Mouse (Mus musculus) erythroblast, adult 5-6 weeks (primary cell): ENCODE data around the gene Klrb1. TPM values are rescaled to one million over a fixed set of nuclear protein-coding genes. Genes with fewer than 3 reads are reported as not detected.
A peak's percentile ranks its signal among the peaks of the same experiment; 100 is the strongest.
"Not testable (repeated sequence)": the region's sequence is repeated elsewhere in the genome, so short reads cannot be mapped to it uniquely, and the experiment has no call there.

Experiments
- ATAC-seq: replicated peaks from 2 replicates; pipeline ENCODE4 v1.8.0; 2016; ENCODE audit warnings: moderate number of reproducible peaks, mild to moderate bottlenecking, moderate TSS enrichment, inconsistent platforms; ENCODE audit not compliant: poor library complexity, low FRiP score, severe bottlenecking
- total RNA-seq, 2 experiments: library from RNA; stranded (forward) in 1 of 2; stranded (reverse) in 1 of 2; fragments of 150-400 nt in 1 of 2; fragments of 200-764, 138-1000 nt in 1 of 2; gene quantifications; 2 replicates each; pipeline versions ENCODE4 v1.2.3 to v1.2.4; 2015 to 2017; ENCODE audit warnings: low replicate concordance in 2 of 2

Klrb1 gene
- total RNA-seq (2015; ENCODE audit: low replicate concordance) (not detected in 2 replicates), total RNA-seq (2017; ENCODE audit: low replicate concordance) (not detected in 2 replicates)

DNA sequence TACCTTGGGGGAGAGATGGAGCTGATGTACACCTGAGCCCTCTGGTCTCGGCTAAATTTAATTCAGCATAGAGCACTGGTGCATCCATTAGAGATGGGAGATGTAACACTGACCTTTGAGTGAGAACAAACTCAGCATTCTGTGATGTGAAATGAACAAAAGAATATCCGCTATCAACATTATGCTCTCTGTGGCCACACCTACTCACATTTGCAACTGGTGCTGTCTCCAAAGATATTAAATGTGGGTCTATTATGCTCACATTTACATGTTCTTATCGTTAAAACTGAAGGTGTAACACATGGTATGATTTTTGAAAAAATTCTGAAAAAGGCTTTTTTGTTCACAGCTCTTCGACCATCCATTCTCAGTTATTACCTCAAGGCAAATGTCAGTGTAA, at the start of gene Klrb1:
Gene Klrb1 (minus strand): TSS at position 101 of the 400 bp plus-strand sequence.
- ATAC-seq, result no peak

DNA sequence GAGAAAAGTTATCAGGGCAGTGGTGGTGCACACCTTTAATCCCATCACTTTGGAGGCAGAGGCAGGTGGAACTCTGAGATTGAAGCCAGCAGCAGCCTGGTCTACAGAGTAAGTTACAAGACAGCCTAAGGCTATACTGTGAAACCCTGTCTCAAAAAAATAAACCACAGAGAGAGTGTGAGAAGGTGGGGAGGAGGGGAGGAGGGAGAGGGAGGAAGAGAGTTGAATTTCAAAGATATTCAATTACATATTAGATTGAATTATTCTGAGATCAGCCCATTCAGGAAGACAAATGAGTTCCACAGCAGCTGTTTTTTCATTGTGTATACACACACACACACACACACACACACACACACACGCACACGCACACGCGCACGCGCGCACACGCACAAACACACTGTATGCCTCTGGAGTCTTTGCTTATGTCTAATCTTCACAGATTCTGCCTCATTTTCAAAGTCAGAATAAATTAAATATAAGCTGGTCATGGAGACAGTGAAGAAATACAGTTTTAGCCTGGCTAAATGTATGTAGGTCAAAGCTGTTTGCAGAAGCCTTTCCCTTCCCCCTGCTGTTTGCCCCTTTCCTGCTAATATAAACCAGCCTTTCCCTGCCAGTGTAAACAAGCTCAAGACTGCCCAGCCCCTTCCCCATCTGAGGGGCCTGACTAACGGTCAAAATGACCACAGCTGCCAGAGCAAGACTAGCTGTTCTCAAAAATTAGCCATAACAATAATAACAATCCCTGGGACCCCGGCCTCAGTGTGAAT, 46.8 kb upstream of the Klrb1 start:
- no peak for ATAC-seq

DNA sequence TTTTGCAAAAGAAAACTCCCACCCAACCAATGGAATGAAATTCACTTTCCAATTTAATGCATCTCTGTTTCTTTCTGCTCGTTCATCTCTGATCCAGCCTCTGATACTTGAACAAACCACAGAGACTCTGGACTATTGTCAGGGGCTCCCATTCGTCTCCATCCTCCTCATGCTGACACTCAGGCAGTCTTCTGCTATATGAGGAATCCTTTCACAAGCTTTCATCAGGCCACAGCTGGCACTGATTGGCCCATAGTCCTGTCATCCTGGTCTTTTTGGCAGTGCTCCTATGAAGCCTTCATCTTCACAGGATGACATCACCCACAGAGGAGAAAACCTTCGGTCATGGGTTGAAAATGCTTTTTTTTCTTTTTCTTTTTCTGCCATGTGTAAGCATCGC, 45.2 kb upstream of the Klrb1 start:
- no peak for ATAC-seq

DNA sequence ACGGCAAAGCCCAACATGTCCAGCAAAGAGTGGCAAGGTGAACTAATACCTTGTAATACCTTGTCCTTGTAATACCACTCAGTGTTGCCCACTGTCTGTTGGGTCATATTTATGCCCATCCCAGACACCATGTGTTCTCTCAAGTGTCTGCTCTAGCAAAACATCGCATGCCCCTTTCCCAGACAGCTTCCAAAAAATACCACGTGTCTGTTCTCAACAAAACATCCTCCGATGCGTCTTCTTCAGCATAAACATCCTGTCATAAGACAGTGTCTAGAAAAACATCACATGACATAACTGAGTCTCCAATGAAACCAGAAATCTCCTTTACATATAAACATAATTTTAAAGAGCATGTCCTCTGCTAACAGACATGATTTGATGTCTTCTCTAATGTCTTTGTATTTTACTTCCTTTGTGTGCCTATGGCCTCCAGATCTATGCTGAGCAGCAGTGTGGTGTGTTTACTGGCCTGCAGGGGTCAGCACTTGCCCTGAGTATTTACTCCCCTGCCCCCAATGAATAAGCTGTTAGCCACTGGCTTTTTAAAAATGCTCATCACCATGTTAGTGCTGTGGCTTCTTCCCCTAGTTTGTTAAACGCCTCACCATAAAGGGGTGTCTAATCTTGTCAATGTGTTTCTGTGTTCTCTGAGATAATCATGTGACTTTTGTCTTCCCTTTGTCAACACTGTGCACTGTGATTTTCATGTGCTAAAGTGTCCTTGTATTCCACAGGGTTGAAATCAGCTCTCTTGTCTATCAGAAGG, 43.8 kb upstream of the Klrb1 start:
- ATAC-seq, result peak; percentile 59

DNA sequence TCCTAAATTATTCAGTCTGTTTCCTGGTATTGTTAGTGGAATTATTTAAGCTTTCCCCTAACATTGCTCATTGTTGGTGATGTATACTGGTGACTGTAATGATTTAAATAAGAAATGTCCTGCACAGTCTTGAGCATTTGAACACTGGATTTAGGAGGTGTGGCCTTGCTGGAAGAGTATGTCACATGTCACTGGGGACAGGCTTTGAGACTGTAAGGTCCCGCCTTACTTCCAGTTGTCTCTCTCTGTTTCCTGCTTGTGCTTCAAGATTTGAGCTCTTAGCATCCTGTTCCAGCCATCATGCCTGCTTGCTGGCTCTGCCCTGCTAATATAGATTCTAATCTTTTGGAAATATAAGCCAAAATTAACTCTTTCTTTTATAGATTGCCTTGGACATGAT, 42.4 kb upstream of the Klrb1 start:
- ATAC-seq, result no peak

DNA sequence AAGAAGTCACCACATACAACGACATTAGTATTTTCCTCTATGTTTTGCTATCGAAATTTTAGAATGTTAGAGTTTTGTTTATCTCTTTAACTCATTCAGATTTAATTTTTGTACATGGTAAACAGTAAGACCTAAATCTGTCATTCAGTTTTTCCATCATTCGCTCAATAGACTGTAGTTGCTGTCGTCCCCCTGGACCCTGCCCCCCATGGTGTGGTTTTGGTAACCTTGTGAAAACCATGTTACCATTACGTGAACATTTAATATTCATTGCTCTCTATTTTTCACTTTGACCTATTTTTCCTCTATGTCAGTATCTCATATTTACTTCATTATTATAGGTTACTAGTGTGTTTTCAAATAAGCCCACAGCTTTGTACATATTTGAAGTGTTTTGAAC, 41.7 kb upstream of the Klrb1 start:
- no peak for ATAC-seq

DNA sequence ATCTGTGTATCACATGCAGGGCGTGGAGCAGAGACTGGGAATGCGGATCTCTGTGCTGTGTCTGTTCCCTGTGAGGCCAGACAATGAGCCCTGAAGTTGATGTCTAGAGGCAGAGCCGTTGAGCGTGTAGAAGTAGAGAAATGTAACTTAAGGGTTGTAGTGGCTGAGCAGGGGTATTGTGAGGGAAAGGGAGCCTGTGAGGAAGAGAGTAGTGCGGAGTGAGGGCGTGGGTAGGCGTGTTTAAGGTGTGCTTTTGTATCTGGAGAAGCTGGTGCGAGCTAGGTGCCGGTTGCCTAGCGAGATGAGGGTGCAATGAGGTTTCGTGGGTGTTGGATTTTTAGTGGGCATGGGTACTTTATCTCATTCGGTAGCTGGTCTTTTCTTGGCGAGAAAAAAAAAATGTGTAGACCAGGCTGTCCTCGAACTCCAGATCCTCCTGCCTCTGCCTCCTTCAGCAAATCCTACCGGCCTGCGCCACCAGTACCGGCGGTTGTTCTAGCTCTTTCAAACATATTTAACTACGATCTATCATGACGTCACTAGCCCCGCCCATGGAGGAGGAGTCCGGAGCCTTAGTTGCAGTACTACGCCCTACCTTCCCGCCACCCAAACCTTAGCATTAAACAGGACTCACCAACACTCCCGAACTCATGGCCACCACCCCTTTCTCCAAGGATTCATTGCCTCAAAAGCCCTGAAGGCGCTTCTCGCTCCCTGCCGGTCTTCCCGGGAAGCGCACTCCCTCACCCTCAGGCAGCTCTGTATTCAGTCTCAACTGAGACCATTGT, 41.1 kb upstream of the Klrb1 start:
- peak; percentile 80 for ATAC-seq

DNA sequence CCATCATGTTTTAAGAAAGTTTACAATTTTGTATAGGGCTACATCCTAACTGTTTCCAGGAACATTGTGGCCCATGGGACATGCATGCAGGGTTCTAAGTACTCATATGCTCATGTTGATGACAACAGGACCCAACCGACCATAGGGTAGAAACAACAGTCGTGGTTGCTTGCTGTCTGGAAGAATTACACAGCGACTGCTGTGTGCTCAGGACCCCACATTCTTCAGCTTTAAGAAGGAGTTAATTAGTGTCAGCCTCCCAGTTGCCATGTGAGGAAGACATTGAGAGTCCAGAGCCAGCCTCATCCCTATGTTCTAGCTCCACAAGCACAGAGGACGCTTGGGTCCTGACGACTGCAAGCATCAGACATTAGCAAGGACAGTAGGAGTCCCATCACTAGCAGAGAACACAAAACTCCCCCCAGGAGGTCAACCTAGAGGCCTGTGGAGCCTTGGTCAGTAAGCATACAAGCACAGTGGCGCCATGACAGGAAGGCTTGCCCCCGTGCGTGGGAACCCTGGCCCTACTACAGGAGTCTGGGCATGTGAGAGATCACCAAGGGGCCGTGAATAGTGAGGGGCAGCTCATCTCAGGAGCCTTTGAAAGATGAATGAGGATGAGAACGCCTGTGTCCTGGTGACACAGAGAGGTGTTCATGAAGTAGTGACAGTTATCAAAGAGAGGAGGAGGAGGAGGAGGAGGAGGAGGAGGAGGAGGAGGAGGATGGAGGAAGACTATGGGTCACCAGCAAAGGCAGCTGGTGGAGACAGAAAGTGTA, 40.2 kb upstream of the Klrb1 start:
- ATAC-seq, result not testable (repeated sequence)

DNA sequence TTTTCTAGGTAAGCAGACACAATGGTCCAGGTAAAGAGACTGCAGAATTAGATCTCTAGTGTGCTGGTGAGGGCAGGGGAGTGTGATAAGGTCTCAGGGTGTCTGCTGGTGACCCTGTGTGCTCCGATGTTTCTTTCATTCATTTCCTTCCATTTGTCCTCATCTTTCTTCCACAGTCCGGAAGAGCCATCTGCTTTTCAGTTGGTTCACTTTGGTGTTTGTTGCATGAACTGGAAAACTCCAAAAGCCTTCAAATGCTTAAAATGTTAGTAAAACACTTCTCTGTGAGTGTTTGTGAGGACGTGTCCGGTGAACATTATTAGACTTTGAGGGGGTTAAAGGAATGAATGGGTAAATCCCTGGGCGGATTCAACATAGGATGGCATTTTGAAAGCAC, 38.3 kb upstream of the Klrb1 start:
- ATAC-seq, result no peak

DNA sequence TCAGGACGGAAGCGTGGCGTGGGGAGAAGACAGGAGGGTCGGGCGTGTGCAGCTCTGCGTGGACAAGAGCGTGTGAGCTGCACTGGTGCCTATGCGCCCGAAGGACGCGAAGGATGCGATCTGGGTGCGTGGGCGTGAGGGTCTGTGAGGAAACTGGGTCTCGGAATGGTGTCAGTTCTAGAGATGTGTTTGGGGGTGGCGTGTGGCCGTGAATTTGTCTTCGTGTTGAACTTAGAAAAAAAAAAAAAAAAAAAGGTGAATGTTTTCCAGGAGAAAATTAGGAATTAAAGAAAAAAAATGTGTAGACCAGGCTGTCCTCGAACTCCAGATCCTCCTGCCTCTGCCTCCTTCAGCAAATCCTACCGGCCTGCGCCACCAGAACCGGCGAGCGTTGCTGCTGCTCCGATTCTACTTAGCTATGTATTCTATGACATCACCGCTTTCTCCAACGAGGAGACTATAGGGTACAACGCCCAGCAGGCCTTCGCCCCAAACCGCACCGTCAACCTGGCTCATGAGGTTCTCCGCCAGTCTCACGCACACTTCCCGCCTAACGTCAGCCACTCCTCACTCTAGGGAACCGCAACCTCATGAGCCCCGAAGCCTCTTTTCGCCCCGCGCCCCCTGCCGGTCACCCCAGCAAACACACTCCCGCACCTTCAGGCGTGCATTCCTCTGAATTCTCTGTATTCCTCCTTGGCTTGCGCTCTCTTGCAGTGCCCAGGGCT, 37.7 kb upstream of the Klrb1 start:
- ATAC-seq, result peak; percentile 82

DNA sequence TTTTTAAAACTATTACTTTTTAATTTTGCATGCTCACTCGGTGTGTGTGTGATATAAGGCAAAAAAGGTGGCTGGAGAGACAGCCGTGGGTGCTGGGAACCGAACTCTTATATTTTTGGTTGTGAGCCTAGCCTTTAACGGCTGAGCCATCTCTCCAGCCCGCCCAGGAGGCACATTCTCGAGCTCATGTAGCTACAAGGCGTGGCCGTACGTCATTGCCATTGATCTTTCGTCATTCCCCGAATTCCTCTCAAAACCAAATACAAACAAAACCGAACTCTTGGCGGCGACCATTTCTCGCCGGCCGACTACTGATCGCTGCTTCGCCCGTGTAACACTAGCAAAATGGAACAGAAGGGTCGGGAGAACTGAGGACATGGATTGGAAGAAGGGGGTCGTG, 37.2 kb upstream of the Klrb1 start:
- ATAC-seq, result peak; percentile 38

DNA sequence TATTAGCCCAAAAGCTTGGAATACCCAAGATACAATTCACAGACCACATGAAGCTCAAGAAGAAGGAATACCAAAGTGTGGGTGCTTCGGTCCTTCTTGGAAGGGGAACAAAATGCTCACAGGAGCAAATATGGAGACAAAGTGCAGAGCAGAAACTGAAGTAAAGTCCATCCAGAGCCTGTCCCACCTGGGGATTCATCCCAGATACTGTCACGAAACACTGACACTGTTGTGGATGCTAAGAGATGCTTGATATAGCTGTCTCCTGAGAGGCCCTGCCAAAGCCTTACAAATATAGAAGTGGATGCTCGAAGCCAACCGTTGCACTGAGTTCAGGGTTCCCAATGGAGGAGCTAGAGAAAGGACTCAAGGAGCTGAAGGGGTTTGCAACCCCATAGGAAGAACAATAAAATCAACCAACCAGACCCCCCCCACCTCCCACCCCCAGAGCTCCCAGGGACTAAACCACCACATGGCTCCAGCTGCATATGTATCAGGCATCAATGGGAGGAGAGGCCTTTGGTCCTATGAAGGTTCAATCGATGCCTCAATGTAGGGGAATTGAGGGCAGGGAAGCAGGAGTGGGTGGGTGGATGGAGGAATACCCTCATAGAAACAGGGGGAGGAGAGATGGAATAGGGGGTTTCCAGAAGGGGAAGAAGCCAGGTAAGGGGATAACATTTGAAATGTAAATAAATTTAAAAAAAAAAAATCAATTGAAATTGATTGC, 36.5 kb upstream of the Klrb1 start:
- no peak for ATAC-seq

DNA sequence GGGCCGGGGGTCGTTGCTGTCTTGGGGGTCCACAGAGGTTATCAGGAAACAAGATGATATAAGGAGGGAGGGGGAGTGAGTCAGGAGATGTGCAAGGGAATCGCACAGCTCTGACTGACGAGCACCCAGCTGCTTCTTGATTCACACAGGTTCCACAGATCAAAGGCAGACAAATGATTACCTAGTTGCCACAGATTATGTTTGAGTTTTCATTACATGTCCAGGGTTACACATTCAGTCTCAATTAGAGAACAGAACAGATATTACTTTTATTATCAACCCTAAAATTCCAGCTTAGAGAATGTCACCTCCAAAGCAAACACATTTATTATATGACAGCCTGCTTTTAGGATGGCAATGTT, 32.5 kb upstream of the Klrb1 start:
- ATAC-seq, result not testable (repeated sequence)

DNA sequence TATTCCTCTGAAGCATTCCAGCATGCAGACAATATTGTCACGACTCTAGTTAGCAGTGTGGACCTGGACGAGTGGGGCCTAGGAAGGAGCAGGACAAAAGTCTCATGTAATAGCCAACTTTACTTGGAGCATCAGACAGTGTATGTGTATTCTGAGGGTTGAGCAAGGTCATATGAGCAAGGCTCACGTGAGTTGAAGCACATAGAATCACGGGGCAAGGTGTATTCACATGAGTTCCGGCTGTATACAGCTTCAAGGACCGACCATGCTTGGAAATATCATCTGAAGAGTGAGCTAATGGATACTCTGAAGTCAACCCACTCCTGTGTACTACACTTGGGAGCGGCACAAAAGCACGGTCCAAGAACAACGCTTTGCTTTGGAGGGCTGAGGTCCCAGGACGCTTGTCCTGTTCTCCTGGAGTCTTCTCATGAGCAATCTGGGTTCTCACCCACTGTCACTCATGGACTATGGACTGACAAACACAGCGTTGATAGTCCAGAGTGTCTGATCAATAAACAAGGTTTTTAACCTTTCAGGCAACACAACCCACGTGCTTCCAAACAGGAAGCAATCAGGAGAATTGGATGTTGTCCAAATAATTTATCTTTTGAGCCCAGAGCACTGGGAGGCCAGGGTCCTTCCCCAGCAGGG, 32.0 kb upstream of the Klrb1 start:
- 0 out of 2 replicates have a peak, but pooled peaks have one; percentile 41 for ATAC-seq

DNA sequence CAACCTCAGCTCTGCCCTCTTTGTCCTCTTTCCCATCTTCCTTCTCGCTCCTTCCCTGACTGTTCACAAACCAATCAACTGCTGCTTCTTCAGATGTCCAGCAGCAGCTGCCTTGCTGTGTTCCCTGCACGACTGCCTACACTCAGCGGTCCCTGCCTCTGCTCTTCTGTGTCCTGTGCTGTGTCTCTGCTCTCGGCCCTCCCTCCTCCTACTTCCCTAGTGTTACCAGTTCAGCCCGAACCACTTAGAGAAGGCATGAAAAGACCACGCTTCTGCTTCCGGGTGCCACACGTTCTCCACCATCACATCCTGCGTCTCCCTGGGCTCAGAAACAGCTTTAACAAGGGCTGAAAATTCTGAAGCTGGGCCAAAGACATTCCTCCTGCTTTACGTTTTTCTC, 31.4 kb upstream of the Klrb1 start:
- not testable (repeated sequence) for ATAC-seq

DNA sequence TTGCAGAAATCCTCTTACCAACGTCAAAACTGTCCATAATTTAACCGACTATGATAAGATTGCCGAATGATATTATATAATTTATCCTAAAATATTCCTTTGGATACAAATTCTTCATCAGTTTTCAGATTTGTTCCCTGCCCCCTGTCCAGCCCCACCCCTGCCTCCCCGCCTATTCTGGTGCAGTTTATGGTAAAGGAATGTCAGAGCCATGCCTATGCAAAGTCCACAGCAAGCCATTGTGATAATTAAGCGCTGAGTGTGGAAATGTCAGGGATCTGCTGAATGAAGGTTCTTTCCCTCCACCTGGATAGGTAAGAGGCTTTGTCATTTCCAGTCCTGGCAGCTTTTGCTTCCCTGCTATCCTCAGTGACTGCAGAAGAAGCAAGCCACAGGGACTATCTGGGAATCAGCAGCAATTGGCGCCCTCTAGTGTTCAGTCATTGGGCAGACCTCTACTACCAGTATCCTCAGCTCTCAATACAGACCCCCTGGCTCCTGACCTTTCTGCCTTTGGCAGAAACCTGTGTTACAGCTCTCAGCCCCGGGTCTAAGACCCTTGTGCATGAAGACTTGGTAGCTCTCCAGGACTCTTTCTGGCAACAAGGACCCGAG, 30.9 kb upstream of the Klrb1 start:
- peak; percentile 84 for ATAC-seq

DNA sequence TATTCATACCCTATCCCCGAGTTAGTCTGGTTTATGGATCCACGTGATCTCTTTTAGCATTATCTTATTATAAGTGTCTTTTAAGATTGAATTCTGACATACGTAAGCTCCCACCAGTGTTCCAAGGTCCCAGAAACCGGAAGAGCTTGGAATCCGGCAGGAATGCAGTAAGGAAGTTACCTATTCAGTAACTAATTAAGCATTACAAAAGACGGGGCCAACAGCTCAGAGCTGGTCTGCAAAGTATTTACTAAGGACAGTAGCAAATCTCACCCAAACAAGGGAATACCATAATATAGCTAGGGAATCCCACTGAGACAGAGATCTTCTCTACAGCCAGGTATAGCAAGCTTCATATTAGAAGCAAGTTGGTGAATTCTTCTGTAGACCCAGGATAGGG, 24.1 kb upstream of the Klrb1 start:
- ATAC-seq, result not testable (repeated sequence)
